Mouse (Mus musculus) heart, postnatal 14 days (tissue): ENCODE data around the gene A530032D15Rik. TPM values are rescaled to one million over a fixed set of nuclear protein-coding genes. Genes with fewer than 3 reads are reported as not detected.
"Not testable (repeated sequence)": the region's sequence is repeated elsewhere in the genome, so short reads cannot be mapped to it uniquely, and the experiment has no call there.

Experiments
- DNase-seq, 2 experiments: peaks; one replicate each; pipeline ENCODE4 v3.0.0; 2021 to 2022
- intact Hi-C: fragments of 180-260 bp; cut with DNase I; formaldehyde crosslinking; loops from one replicate; pipeline ENCODE4 v1.15.1; 2025
- long read RNA-seq, 2 experiments: library from polyadenylated mRNA; stranded (forward); transcript quantifications; one replicate each; pipeline ENCODE4 v2.0.0; 2021
- total RNA-seq, 2 experiments: library from RNA; stranded (reverse); gene quantifications; 2 replicates each; pipeline ENCODE4 v1.2.3; 2021

The A530032D15Rik gene
- total RNA-seq = under 1 TPM; 0.45 to 0.51 TPM
- long read RNA-seq, experiment 1 = 0 reads
- long read RNA-seq, experiment 2 = 0 reads

GRCm38 (mm10) chr1:85109753-85110152 lies at the start of gene A530032D15Rik:
A530032D15Rik (minus strand) TSS chr1:85109853.
- intact Hi-C loops, DNase-seq: not testable (repeated sequence)

GRCm38 (mm10) chr1:85155151-85155550 lies 45.5 kb upstream of the A530032D15Rik start:
- intact Hi-C loops, DNase-seq: not testable (repeated sequence)

GRCm38 (mm10) chr1:85133671-85134070 lies 24.0 kb upstream of the A530032D15Rik start:
- intact Hi-C loops = not testable (repeated sequence)

GRCm38 (mm10) chr1:85121841-85122240 lies 12.2 kb upstream of the A530032D15Rik start:
- intact Hi-C loops, DNase-seq: not testable (repeated sequence)

More at GRCm38 (mm10) chr1:85133671-85134070, 24.0 kb upstream of the A530032D15Rik start:
- not testable (repeated sequence) for DNase-seq

- intact Hi-C loops, DNase-seq: not testable (repeated sequence)
These were observed 8.7 kb upstream of the A530032D15Rik start for GRCm38 (mm10) chr1:85118341-85118740.

GRCm38 (mm10) chr1:85117537-85117936 lies 7.9 kb upstream of the A530032D15Rik start:
- intact Hi-C loops, DNase-seq: not testable (repeated sequence)

- intact Hi-C loops = not testable (repeated sequence)
- peak in 1 of 2 experiments; percentile 28 for DNase-seq
These were observed 5.2 kb upstream of the A530032D15Rik start for GRCm38 (mm10) chr1:85114666-85115402.

GRCm38 (mm10) chr1:85114078-85114477 lies 4.4 kb upstream of the A530032D15Rik start:
- DNase-seq, intact Hi-C loops: not testable (repeated sequence)

GRCm38 (mm10) chr1:85112889-85113288 lies 3.2 kb upstream of the A530032D15Rik start:
- intact Hi-C loops, DNase-seq: not testable (repeated sequence)

- intact Hi-C loops, DNase-seq: not testable (repeated sequence)
These were observed 2.6 kb upstream of the A530032D15Rik start for GRCm38 (mm10) chr1:85112266-85112665.

- intact Hi-C loops, DNase-seq: not testable (repeated sequence)
These were observed 1.9 kb upstream of the A530032D15Rik start for GRCm38 (mm10) chr1:85111572-85111971.

- intact Hi-C loops, DNase-seq: not testable (repeated sequence)
These were observed 1.2 kb upstream of the A530032D15Rik start for GRCm38 (mm10) chr1:85110876-85111275.

GRCm38 (mm10) chr1:85106013-85106412 lies 3.6 kb downstream of the A530032D15Rik start:
- intact Hi-C loops, DNase-seq: not testable (repeated sequence)

- DNase-seq, intact Hi-C loops: not testable (repeated sequence)
These were observed 4.3 kb downstream of the A530032D15Rik start for GRCm38 (mm10) chr1:85105336-85105735.

GRCm38 (mm10) chr1:85101754-85102153 lies 7.9 kb downstream of the A530032D15Rik start:
- intact Hi-C loops, DNase-seq: not testable (repeated sequence)

- DNase-seq, intact Hi-C loops: not testable (repeated sequence)
These were observed 9.8 kb downstream of the A530032D15Rik start, which contains the start of gene Gm10553 for GRCm38 (mm10) chr1:85099864-85100263. Gm10553 (plus strand) TSS chr1:85100164.

- intact Hi-C loops, DNase-seq: not testable (repeated sequence)
These were observed 10.6 kb downstream of the A530032D15Rik start for GRCm38 (mm10) chr1:85099081-85099480.

GRCm38 (mm10) chr1:85093011-85093572 lies 16.6 kb downstream of the A530032D15Rik start:
- intact Hi-C loops, DNase-seq: not testable (repeated sequence)

GRCm38 (mm10) chr1:85092169-85092568 lies 17.5 kb downstream of the A530032D15Rik start:
- intact Hi-C loops, DNase-seq: not testable (repeated sequence)

- DNase-seq, intact Hi-C loops: not testable (repeated sequence)
These were observed 23.4 kb downstream of the A530032D15Rik start for GRCm38 (mm10) chr1:85086211-85086610.

- DNase-seq, intact Hi-C loops: not testable (repeated sequence)
These were observed 24.9 kb downstream of the A530032D15Rik start for GRCm38 (mm10) chr1:85084803-85085202.
